Mouse (Mus musculus) central nervous system, embryonic 14 days (tissue): Measurements from ENCODE around the gene Gm13539. TPM values are rescaled to one million over a fixed set of nuclear protein-coding genes. Genes with fewer than 3 reads are reported as not detected.

Experiments used
- polyA plus RNA-seq: library from polyadenylated mRNA; depleted of rRNA; stranded (reverse); fragments of >200 nt; gene quantifications from 2 replicates; pipeline ENCODE4 v1.2.3, GENCODE M21; 2012; rRNA removed

Gene Gm13539
- polyA plus RNA-seq: not detected in 2 replicates

DNA sequence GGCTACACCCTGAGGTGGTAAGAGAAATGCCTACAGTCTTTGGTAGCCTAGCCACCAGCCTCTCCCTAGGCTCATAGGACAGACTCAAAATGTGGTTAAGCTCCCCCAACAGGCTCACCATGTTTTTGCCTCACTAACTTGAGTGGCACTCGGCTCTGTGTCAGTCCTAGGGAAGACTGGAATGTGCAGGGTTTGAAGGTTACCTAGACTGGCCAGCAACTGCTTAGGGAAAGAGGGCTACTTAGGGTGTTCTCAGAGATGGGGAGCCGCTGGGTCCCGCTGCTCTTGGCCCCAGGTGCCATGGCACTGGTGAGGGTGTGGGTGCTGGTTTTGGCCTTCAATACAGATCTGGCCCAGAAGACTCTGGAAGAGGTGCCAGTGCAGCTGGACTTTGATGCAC lies at the start of gene Gm13539:
Gene Gm13539, plus strand, starts transcription at position 301 of the 400 bp plus-strand sequence.

DNA sequence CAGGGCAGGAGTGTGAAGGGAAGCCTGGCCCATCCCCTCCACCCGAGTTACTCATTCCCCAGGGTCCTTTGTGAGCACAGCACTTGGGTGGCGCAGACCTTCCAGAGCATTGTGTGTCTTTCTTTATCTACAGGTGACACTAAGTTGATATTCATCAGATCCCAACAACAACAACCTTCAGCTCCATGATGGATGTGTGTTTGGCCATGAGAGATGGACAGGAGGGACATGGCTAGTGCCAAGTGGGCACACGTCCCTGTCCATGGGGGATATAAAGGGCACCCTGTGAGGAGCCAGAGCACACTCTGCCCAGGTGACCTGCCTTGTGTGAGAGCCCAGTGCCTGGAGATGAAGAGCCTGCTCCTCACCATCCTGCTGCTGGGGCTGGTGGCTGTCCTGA lies 45.3 kb upstream of the Gm13539 start, which contains the start of gene Obp2b:
Gene Obp2b, plus strand, starts transcription at position 301 of the 400 bp plus-strand sequence.

DNA sequence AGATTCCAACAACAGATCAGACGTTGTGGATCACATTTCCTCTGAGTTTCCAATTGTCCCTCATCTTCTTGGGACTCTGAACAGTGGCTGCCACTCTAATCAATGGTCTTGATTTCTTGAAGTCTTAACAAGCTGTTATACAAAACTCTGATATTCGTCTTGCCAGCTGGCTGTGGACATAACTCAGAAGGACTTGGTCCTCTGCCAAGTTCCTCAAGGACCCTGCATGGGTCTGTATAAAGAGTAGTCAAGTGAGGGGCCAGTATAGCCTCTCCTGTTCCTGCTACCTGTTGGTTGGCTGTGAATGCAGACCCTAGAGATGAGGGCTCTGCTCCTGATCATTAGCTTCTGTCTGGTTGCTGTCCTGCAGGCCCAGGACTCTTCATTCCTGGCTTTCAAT lies 16.8 kb upstream of the Gm13539 start, which contains the start of gene Lcn3:
Gene Lcn3, plus strand, starts transcription at position 301 of the 400 bp plus-strand sequence.

DNA sequence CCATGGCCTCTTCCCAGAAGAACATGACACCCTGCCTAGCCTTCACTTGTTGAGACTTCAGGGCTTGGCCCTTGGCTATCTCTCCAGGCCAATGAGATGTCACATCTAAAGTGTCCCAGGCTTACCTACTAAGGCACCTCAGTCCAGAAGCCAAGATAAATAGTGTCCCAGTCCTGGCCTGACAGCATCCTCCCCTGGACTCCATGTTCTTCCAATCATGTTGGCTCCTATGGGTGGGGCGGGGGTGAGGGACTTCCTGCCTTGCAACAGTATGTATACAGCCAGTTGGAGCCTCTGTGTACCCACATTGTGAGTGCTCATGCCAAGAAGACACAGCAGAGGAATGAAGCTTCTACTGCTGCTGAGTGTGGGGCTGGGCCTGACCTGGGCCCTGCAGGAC lies 5.3 kb upstream of the Gm13539 start, which contains the start of gene Lcn11:
Gene Lcn11, plus strand, starts transcription at position 301 of the 400 bp plus-strand sequence.

DNA sequence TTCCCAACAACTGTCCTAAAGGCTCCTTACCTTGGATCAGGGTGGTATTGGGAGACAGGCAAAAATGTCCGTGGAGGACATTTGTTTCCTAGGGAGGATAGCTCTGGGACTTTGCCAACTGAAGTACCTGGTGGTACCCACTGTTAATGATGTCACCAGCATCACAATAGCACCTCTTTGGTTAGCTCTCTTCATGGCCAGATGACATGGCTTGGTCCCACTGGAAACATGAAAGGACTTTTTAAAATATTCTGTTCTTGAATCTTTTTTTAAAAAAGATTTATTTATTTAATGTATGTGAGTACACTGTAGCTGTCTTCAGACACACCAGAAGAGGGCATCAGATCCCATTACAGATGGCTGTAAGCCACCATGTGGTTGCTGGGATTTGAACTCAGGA lies 33.7 kb downstream of the Gm13539 start, which contains the start of gene Glt6d1:
Gene Glt6d1, minus strand, starts transcription at position 101 of the 400 bp plus-strand sequence.

DNA sequence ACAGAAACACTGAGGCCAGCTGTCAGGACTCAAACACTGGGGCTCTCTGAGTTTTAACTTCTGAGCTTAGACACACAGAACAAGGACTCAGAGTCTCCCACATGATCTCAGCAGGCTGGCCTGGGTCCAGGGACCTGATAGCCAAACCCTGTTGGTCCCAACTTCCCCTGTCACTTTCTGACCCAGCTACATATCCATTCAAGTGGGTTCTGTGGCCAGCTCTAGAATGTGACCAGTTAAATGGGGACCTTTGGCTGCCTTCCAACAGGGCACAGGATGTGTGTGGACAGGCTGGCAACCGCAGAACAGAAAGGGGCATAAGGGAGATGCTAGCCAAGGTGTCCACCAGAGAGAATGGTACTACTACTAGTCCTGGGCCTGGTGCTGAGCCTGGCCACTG lies 40.7 kb downstream of the Gm13539 start, which contains the start of gene Lcn9:
Gene Lcn9, plus strand, starts transcription at position 348 of the 400 bp plus-strand sequence.

Other genes with a start within 250 kb of the Gm13539 start
- 13.1 and 14.5 TPM in 2 replicates for gene Traf2, start 235.3 kb upstream of the Gm13539 start, polyA plus RNA-seq
- 199 and 206 TPM in 2 replicates for gene Edf1, start 224.4 kb upstream of the Gm13539 start, polyA plus RNA-seq
- 6.3 and 6.6 TPM in 2 replicates for gene Mamdc4, start 207.4 kb upstream of the Gm13539 start, polyA plus RNA-seq
- gene Phpt1, start 207.0 kb upstream of the Gm13539 start, polyA plus RNA-seq: 181 and 195 TPM in 2 replicates
- gene Ajm1, start 200.5 kb upstream of the Gm13539 start, polyA plus RNA-seq: 15.8 and 18.1 TPM in 2 replicates
- 83.7 and 90.9 TPM in 2 replicates for gene Rabl6, start 173.7 kb upstream of the Gm13539 start, polyA plus RNA-seq
- 0.01 TPM in 1 of 2 replicates, not detected in the other for gene Ccdc183, start 164.6 kb upstream of the Gm13539 start, polyA plus RNA-seq
- 27.9 and 35.4 TPM in 2 replicates for gene Tmem141, start 160.3 kb upstream of the Gm13539 start, polyA plus RNA-seq
- 1.1 TPM in 2 replicates for gene Fcna, start 154.2 kb upstream of the Gm13539 start, polyA plus RNA-seq
- gene Lcn8, start 129.1 kb upstream of the Gm13539 start, polyA plus RNA-seq: not detected in 2 replicates
- gene Lcn5, start 124.3 kb upstream of the Gm13539 start, polyA plus RNA-seq: not detected in 2 replicates
- gene Lcn6, start 105.5 kb upstream of the Gm13539 start, polyA plus RNA-seq: not detected in 2 replicates
- not detected in 2 replicates for gene Lcn10, start 99.5 kb upstream of the Gm13539 start, polyA plus RNA-seq
- gene Obp2a, start 82.2 kb upstream of the Gm13539 start, polyA plus RNA-seq: not detected in 2 replicates
- gene Bmyc, start 75.5 kb upstream of the Gm13539 start, polyA plus RNA-seq: 70.7 and 77.4 TPM in 2 replicates
- not detected in 2 replicates for gene Obp2b, start 45.2 kb upstream of the Gm13539 start, polyA plus RNA-seq
- not detected in 2 replicates for gene Lcn3, start 16.7 kb upstream of the Gm13539 start, polyA plus RNA-seq
- not detected in 2 replicates for gene Lcn11, start 5.2 kb upstream of the Gm13539 start, polyA plus RNA-seq
- not detected in 2 replicates for gene Glt6d1, start 33.6 kb downstream of the Gm13539 start, polyA plus RNA-seq
- not detected in 2 replicates for gene Lcn9, start 40.9 kb downstream of the Gm13539 start, polyA plus RNA-seq
- gene Sohlh1, start 65.0 kb downstream of the Gm13539 start, polyA plus RNA-seq: not detected in 2 replicates
- gene Kcnt1, start 81.5 kb downstream of the Gm13539 start, polyA plus RNA-seq: 50.7 and 54.5 TPM in 2 replicates
- 47.5 and 49.6 TPM in 2 replicates for gene Camsap1, start 201.0 kb downstream of the Gm13539 start, polyA plus RNA-seq
- 91.3 and 92.9 TPM in 2 replicates for gene Ubac1, start 239.5 kb downstream of the Gm13539 start, polyA plus RNA-seq